Mouse (Mus musculus) hindbrain, embryonic 15.5 days (tissue): ENCODE data around the gene Kpna2. TPM values are rescaled to one million over a fixed set of nuclear protein-coding genes. Genes with fewer than 3 reads are reported as not detected.
A peak's percentile ranks its signal among the peaks of the same experiment; 100 is the strongest.
"Not testable (repeated sequence)": the region's sequence is repeated elsewhere in the genome, so short reads cannot be mapped to it uniquely, and the experiment has no call there.

ENCODE experiments used
- ATAC-seq: fragments of 200-750 bp; cut with Nextera tagmentation; 2 replicates; pipeline ENCODE4 v1.8.0; 2017; ENCODE audit warnings: low read depth, moderate number of reproducible peaks, moderate TSS enrichment; ENCODE audit not compliant: low FRiP score
- H3K27ac ChIP-seq: fragments of 300-500 bp; sonication (generic); replicated peaks from 2 replicates; pipeline ENCODE4 v1.5.1; 2015; ENCODE audit warnings: mild to moderate bottlenecking, inconsistent platforms
- H3K27me3 ChIP-seq: fragments of 300-500 bp; sonication (generic); 2 replicates; pipeline ENCODE4 v1.6.1; 2015; ENCODE audit warnings: control low read depth, inconsistent platforms
- H3K36me3 ChIP-seq: fragments of 300-500 bp; sonication (generic); 2 replicates; pipeline ENCODE4 v1.6.1; 2015; ENCODE audit warnings: control low read depth, inconsistent platforms
- H3K4me1 ChIP-seq: fragments of 300-500 bp; sonication (generic); replicated peaks from 2 replicates; pipeline ENCODE4 v1.6.1; 2015; ENCODE audit warnings: control low read depth, inconsistent platforms
- H3K4me2 ChIP-seq: fragments of 300-500 bp; sonication (generic); 2 replicates; pipeline ENCODE4 v1.6.1; 2015; ENCODE audit warnings: moderate library complexity, mild to moderate bottlenecking, inconsistent platforms
- H3K4me3 ChIP-seq: fragments of 300-500 bp; sonication (generic); 2 replicates; pipeline ENCODE4 v1.5.1; 2015; ENCODE audit warnings: mild to moderate bottlenecking, inconsistent platforms
- H3K9ac ChIP-seq: fragments of 300-500 bp; sonication (generic); 2 replicates; pipeline ENCODE4 v1.6.1; 2015; ENCODE audit warnings: inconsistent platforms
- H3K9me3 ChIP-seq: fragments of 300-500 bp; sonication (generic); 2 replicates; pipeline ENCODE4 v1.6.1; 2016; ENCODE audit warnings: control low read depth, inconsistent platforms
- WGBS: fragments of 180-500 bp; shearing (Covaris S2); methylation state at CpG from one replicate; pipeline ENCODE4 v1.1.7; 2015; 5-methylcytosine and 5-hydroxymethylcytosine counted together
- polyA plus RNA-seq: library from polyadenylated mRNA; unstranded; fragments of >200 nt; fragmentation: Nextera tagmentation; extraction: Ambion mirVana; gene quantifications from 2 replicates; pipeline ENCODE4 v1.2.1, GENCODE M21; 2015

The Kpna2 gene
- polyA plus RNA-seq, 1 experiment from 2014 or later, result 166 TPM

GRCm38 (mm10) chr11:106998651-106999150 is 640 bp downstream of the Kpna2 start:
- Histone ChIP-seq H3K36me3 (peaks cover 29% of the 10 kb centered on the region), H3K4me2 (peak overlapping the region; percentile 63), H3K9ac (peak overlapping the region; percentile 74), H3K27me3 (no peaks in the 10 kb centered on the region), H3K4me3 (peak overlapping the region; percentile 93), H3K4me1 (peaks cover 14% of the 10 kb centered on the region), H3K27ac (peak overlapping the region; percentile 81), H3K9me3 (no peaks in the 10 kb centered on the region)
- 0% methylated on average over 26 of the region's 26 CpGs for WGBS
- peak; percentile 46; the same call in 1 of the 2 replicates for ATAC-seq

GRCm38 (mm10) chr11:106997976-106998375 is 1.4 kb downstream of the Kpna2 start:
- Histone ChIP-seq H3K36me3 (peaks cover 34% of the 10 kb centered on the region), H3K4me1 (peaks cover 14% of the 10 kb centered on the region), H3K27ac (peak overlapping the region; percentile 81; the same call in 1 of the 2 replicates), H3K27me3 (no peaks in the 10 kb centered on the region), H3K9me3 (no peaks in the 10 kb centered on the region), H3K4me2 (peak overlapping the region; percentile 63), H3K4me3 (peak overlapping the region; percentile 93), H3K9ac (peak overlapping the region; percentile 74)
- no peak for ATAC-seq
- 24% methylated on average over 5 of the region's 5 CpGs for WGBS

GRCm38 (mm10) chr11:106996492-106996891 is 2.8 kb downstream of the Kpna2 start:
- Histone ChIP-seq H3K4me1 (peaks cover 14% of the 10 kb centered on the region), H3K36me3 (peaks cover 39% of the 10 kb centered on the region)
- H3K9me3 ChIP-seq, H3K9ac ChIP-seq, H3K27me3 ChIP-seq, H3K4me2 ChIP-seq, H3K27ac ChIP-seq, H3K4me3 ChIP-seq, ATAC-seq: not testable (repeated sequence)
- whole genome bisulfite sequencing, result 93% methylated on average over 7 of the region's 7 CpGs

GRCm38 (mm10) chr11:106994246-106995085 is 4.9 kb downstream of the Kpna2 start:
- WGBS, result 82% methylated on average over 3 of the region's 3 CpGs
- H3K4me2 ChIP-seq, result no peak overlapping the region
- peaks cover 14% of the 10 kb centered on the region for H3K4me1 ChIP-seq
- peaks cover 57% of the 10 kb centered on the region for H3K36me3 ChIP-seq
- no peak overlapping the region for H3K9ac ChIP-seq
- no peak for ATAC-seq
- no peak overlapping the region for H3K27ac ChIP-seq
- no peaks in the 10 kb centered on the region for H3K27me3 ChIP-seq
- no peaks in the 10 kb centered on the region for H3K9me3 ChIP-seq
- no peak overlapping the region for H3K4me3 ChIP-seq

- no peaks in the 10 kb centered on the region for H3K4me1 ChIP-seq
- WGBS, result 92% methylated on average over 2 of the region's 2 CpGs
- no peak overlapping the region for H3K4me2 ChIP-seq
- H3K9ac ChIP-seq, result no peak overlapping the region
- H3K4me3 ChIP-seq, result no peak overlapping the region
- no peaks in the 10 kb centered on the region for H3K9me3 ChIP-seq
- peaks cover 34% of the 10 kb centered on the region for H3K36me3 ChIP-seq
- H3K27me3 ChIP-seq, result no peaks in the 10 kb centered on the region
- ATAC-seq, result no peak
- no peak overlapping the region for H3K27ac ChIP-seq
Observed at GRCm38 (mm10) chr11:106987384-106987783, 12.0 kb downstream of the Kpna2 start.

GRCm38 (mm10) chr11:106985979-106986604 is 13.2 kb downstream of the Kpna2 start:
- WGBS, result 92% methylated on average over 9 of the region's 9 CpGs
- not testable (repeated sequence) for H3K4me3 ChIP-seq, H3K27ac ChIP-seq, ATAC-seq, H3K9ac ChIP-seq, H3K27me3 ChIP-seq, H3K4me1 ChIP-seq, H3K4me2 ChIP-seq, H3K9me3 ChIP-seq
- peaks cover 28% of the 10 kb centered on the region for H3K36me3 ChIP-seq

GRCm38 (mm10) chr11:106982351-106982750 is 17.0 kb downstream of the Kpna2 start:
- H3K9ac ChIP-seq, result no peak overlapping the region
- no peak overlapping the region for H3K4me3 ChIP-seq
- no peaks in the 10 kb centered on the region for H3K9me3 ChIP-seq
- H3K27me3 ChIP-seq, result no peaks in the 10 kb centered on the region
- no peaks in the 10 kb centered on the region for H3K36me3 ChIP-seq
- WGBS, result 63% methylated on average over 5 of the region's 5 CpGs
- H3K27ac ChIP-seq, result no peak overlapping the region
- no peaks in the 10 kb centered on the region for H3K4me1 ChIP-seq
- H3K4me2 ChIP-seq, result no peak overlapping the region
- ATAC-seq, result no peak

GRCm38 (mm10) chr11:106981787-106982186 is 17.6 kb downstream of the Kpna2 start:
- Histone ChIP-seq H3K9ac (no peak overlapping the region), H3K4me3 (no peak overlapping the region), H3K9me3 (no peaks in the 10 kb centered on the region), H3K4me2 (no peak overlapping the region), H3K36me3 (no peaks in the 10 kb centered on the region), H3K4me1 (no peaks in the 10 kb centered on the region), H3K27ac (no peak overlapping the region), H3K27me3 (no peaks in the 10 kb centered on the region)
- WGBS, result 38% methylated on average over 1 of the region's 1 CpGs
- no peak for ATAC-seq

GRCm38 (mm10) chr11:106980455-106980854 is 18.9 kb downstream of the Kpna2 start:
- WGBS, result 25% methylated on average over 7 of the region's 7 CpGs
- Histone ChIP-seq H3K36me3 (no peaks in the 10 kb centered on the region), H3K9me3 (no peaks in the 10 kb centered on the region), H3K4me2 (no peak overlapping the region), H3K27ac (no peak overlapping the region), H3K4me1 (no peaks in the 10 kb centered on the region), H3K27me3 (no peaks in the 10 kb centered on the region), H3K4me3 (no peak overlapping the region), H3K9ac (no peak overlapping the region)
- no peak for ATAC-seq

- no peak for ATAC-seq
- H3K9me3 ChIP-seq, result no peaks in the 10 kb centered on the region
- H3K9ac ChIP-seq, result no peak overlapping the region
- WGBS, result 88% methylated on average over 8 of the region's 8 CpGs
- no peaks in the 10 kb centered on the region for H3K36me3 ChIP-seq
- no peak overlapping the region for H3K27ac ChIP-seq
- no peak overlapping the region for H3K4me3 ChIP-seq
- no peaks in the 10 kb centered on the region for H3K4me1 ChIP-seq
- no peaks in the 10 kb centered on the region for H3K27me3 ChIP-seq
- no peak overlapping the region for H3K4me2 ChIP-seq
Observed at GRCm38 (mm10) chr11:106976194-106976593, 23.1 kb downstream of the Kpna2 start.

GRCm38 (mm10) chr11:106975419-106976177 is 23.7 kb downstream of the Kpna2 start:
- Histone ChIP-seq H3K9me3 (no peaks in the 10 kb centered on the region), H3K9ac (no peak overlapping the region), H3K27me3 (no peaks in the 10 kb centered on the region), H3K36me3 (no peaks in the 10 kb centered on the region), H3K27ac (no peak overlapping the region), H3K4me1 (no peaks in the 10 kb centered on the region), H3K4me2 (no peak overlapping the region), H3K4me3 (no peak overlapping the region)
- WGBS, result 78% methylated on average over 8 of the region's 8 CpGs
- no peak for ATAC-seq

- Histone ChIP-seq H3K9me3 (no peaks in the 10 kb centered on the region), H3K4me2 (no peak overlapping the region), H3K4me1 (no peaks in the 10 kb centered on the region), H3K9ac (no peak overlapping the region), H3K27me3 (no peaks in the 10 kb centered on the region), H3K36me3 (no peaks in the 10 kb centered on the region), H3K27ac (no peak overlapping the region), H3K4me3 (no peak overlapping the region)
- 87% methylated on average over 2 of the region's 2 CpGs for WGBS
- no peak for ATAC-seq
Observed at GRCm38 (mm10) chr11:106974440-106974839, 24.9 kb downstream of the Kpna2 start.
